Mouse (Mus musculus) kidney, adult 9 months (tissue): Measurements from ENCODE around the gene 1810009J06Rik.
"Not testable (repeated sequence)": the region's sequence is repeated elsewhere in the genome, so short reads cannot be mapped to it uniquely, and the experiment has no call there.

Source experiments
- DNase-seq: peaks from one replicate; pipeline ENCODE4 v3.0.0; 2022

The 1810009J06Rik gene

DNA sequence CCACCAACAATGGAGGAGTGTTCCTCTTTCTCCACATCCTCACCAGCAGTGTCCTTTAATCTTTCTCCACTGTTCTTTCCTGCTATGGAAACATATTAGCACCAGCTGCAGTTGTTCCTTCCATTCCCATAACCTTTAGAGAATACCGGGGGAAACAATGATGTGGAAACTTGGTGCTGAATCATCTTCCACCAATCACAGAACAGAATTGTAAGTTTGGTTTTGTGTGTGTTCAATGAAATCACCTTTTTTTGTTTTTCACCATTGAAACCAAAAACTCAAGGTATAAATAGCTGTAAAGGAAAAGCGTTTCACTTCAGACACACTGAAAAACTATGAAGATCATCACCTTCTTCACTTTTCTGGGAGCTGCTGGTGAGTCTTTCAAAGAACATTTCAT is at the start of gene 1810009J06Rik:
1810009J06Rik (plus strand) TSS at position 301 of the 400 bp plus-strand sequence.
- DNase-seq, result not testable (repeated sequence)

DNA sequence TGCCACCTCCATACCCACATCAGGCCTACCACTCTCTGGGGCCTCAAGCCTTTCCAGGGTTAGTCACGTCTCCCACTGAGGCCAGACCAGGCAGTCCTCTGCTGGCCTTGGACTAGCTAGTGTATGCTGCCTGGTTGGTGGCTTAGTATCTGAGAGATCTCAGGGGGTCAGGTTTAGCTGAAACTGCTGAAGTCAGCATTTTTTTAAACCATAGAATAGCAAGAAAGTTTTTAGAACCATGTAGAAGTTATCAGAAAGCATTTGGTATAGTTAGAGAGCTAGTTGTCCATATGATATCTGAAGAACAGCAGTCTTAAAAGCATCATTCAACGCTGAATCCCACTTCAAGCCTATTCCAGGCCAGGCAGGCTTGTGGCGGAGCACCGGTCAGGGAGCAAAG is 44.6 kb upstream of the 1810009J06Rik start:
- no peak for DNase-seq

DNA sequence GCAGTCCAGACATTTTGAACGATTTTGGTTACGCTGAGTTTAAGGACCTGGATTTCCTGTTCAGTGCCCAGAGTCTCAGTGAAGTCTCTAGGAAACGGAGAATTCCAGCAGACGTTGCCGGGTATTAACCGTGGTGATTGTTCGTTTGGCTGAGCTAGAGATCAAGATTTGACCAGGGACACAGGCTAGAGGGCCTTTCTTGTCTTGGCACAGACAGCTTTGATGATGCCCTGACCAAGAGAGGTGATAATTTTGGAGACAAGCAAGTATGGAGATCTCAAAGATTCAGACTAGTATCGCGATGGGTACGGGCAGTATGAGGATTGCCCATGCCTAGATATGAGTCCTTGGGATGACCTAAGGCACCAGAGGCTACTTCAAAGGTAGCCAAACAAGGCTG is 24.1 kb upstream of the 1810009J06Rik start, which contains the start of gene 1700074P13Rik:
1700074P13Rik (minus strand) TSS at position 101 of the 400 bp plus-strand sequence.
- DNase-seq, result no peak

DNA sequence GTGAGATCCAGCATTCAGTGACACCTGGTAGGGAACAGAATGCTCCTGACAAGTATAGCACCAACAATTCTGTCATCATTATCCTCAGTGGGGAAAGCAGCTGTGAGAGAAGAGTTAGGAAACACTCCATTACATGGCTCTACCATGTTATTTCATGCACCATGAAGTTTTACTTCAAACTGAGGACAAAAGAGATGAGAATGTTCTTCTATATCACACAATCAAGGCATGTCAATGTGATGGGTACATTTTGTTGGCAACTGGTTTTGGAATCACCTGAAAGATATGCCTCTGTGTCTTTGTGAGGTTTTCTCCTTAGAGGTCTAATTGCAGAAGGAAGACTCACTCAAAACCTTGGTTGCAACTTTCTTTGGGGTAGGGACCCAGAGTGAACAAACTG is 12.8 kb upstream of the 1810009J06Rik start, which contains the start of gene Gm4744:
Gm4744 (minus strand) TSS at position 101 of the 400 bp plus-strand sequence.
- no peak for DNase-seq

DNA sequence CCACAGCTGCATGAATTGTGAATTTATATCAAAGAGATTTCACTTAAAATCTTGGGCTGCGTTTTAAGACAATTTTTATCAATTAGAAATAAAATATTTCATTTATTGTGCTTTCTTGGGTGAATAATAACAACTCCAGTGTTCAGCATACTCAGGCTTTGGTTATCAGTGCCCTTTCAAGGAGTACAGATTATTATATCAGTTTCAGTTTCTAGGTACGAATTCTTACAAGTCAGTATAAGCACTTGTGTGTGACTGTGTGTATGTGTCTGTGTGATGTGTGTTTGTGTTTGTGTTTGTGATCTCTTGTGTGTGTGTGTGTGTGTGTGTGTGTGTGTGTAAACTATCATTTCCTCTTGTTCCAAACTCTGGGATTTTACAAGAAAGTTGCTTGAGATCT is 10.8 kb upstream of the 1810009J06Rik start:
- DNase-seq, result no peak

DNA sequence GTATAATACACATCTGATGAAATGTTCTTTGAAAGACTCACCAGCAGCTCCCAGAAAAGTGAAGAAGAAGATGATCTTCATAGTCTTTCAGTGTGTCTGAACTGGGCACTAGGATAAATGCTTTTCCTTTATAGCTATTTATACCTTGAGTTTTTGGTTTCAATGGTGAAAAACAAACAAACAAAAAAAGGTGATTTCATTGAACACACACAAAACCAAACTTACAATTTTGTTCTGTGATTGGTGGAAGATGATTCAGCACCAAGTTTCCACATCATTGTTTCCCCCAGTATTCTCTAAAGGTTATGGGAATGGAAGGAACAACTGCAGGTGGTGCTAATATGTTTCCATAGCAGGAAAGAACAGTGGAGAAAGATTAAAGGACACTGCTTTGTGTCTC is 34.8 kb downstream of the 1810009J06Rik start, which contains the start of gene Gm2663:
Gm2663 (minus strand) TSS at position 101 of the 400 bp plus-strand sequence.
- DNase-seq, result not testable (repeated sequence)

DNA sequence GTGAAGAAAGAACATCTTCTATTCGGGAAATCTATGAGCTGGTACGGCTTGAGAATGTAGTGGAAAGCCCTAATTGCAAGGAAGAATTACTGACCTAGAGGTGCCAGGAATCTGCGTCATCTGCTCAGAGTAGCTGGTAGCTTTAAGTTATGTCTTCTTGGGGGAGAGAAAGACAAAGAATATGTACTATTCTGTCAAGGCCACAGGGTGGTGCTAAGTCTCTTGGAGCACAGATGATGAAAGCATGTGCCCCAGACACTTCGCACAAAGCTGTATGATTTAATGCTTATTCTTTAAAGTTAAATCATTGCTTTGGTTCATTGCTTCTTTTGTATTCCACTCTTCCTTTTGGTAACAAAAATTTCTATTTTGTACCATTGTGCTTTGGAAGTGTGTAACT is 50.5 kb downstream of the 1810009J06Rik start:
- no peak for DNase-seq
